ENCODE assay signal across 24 mouse cellular contexts in genomic region chr10:127337536-127338099, GRCm38 (mm10). TPM values are rescaled to one million over a fixed set of nuclear protein-coding genes. Genes with fewer than 3 reads are reported as not detected.
"Had no signal": no experiment of that assay in that cellular context is flagged by ENCODE, and none has a peak within 500 bp of the region (broad histone marks: within the 10 kb centered on the region; RNA-seq: fewer than 3 reads in every experiment).

No protein-coding gene starts in this region.

- H3K27ac ChIP-seq: liver, embryonic 15.5 days; midbrain, embryonic 13.5 days; neural tube, embryonic 12.5 days had no signal

- ATAC-seq: midbrain, embryonic 13.5 days had no signal

- H3K36me3 ChIP-seq: liver, embryonic 15.5 days; midbrain, embryonic 13.5 days; neural tube, embryonic 12.5 days had no signal

- DNase-seq: kidney, adult 18-20 months; kidney, postnatal 10 days; kidney, postnatal 4 days; lung, embryonic 14.5 days; lung, postnatal 10 days; lung, postnatal 4 days; right cerebral cortex, postnatal 4 days; spleen, adult 18-20 months; thymus, postnatal 36 days had no signal

- H3K9ac ChIP-seq: liver, embryonic 15.5 days; lung, embryonic 14.5 days; midbrain, embryonic 13.5 days; neural tube, embryonic 12.5 days had no signal

- H3K4me2 ChIP-seq: liver, embryonic 11.5 days; liver, embryonic 15.5 days; lung, embryonic 14.5 days; midbrain, embryonic 13.5 days; neural tube, embryonic 12.5 days had no signal

- H3K4me3 ChIP-seq: liver, embryonic 15.5 days; midbrain, embryonic 13.5 days; myocyte; neural tube, embryonic 12.5 days had no signal

- H3K9me3 ChIP-seq: limb, embryonic 10.5 days; liver, embryonic 15.5 days; midbrain, embryonic 13.5 days; neural tube, embryonic 12.5 days had no signal

RNA-seq across cellular contexts. Expression of gene Gli1, which starts 4.2 kb away (rescaled TPM):
- total RNA-seq: megakaryocyte, adult 5-6 weeks; neutrophil, adult 5-6 weeks had no signal

RNA-seq across cellular contexts. Expression of gene Inhbe, which starts 16.6 kb away (rescaled TPM):
- total RNA-seq: layer of hippocampus, adult 8-10 months had no signal
- polyA plus RNA-seq: limb, embryonic 14.5 days; midbrain, embryonic 13.5 days; neural tube, embryonic 12.5 days; stomach, embryonic 14.5 days; thymus, postnatal 0 days had no signal

RNA-seq across cellular contexts. Expression of gene Inhbc, which starts 32.6 kb away (rescaled TPM):
- total RNA-seq: layer of hippocampus, adult 8-10 months; layer of hippocampus, postnatal 14 days; left cerebral cortex, adult 18-20 months; left cerebral cortex, postnatal 10 days; megakaryocyte, adult 5-6 weeks; neutrophil, adult 5-6 weeks had no signal
- polyA plus RNA-seq: limb, embryonic 14.5 days; lung, embryonic 14.5 days; midbrain, embryonic 13.5 days; myocyte; neural tube, embryonic 12.5 days; thymus, postnatal 0 days had no signal
